Mouse (Mus musculus) intestine, embryonic 15.5 days (tissue): ENCODE data around the gene Gabbr1. TPM values are rescaled to one million over a fixed set of nuclear protein-coding genes. Genes with fewer than 3 reads are reported as not detected.

Source experiments
- ATAC-seq: fragments of 200-750 bp; cut with Nextera tagmentation; 2 replicates; pipeline ENCODE4 v1.8.0; 2017; ENCODE audit warnings: moderate TSS enrichment, moderate library complexity
- H3K27ac ChIP-seq: fragments of 300-500 bp; sonication (generic); 2 replicates; pipeline ENCODE4 v1.5.1; 2015; ENCODE audit warnings: mild to moderate bottlenecking, inconsistent platforms
- H3K27me3 ChIP-seq: fragments of 300-500 bp; sonication (generic); replicated peaks from 2 replicates; pipeline ENCODE4 v1.6.1; 2015; ENCODE audit warnings: inconsistent platforms
- H3K36me3 ChIP-seq: fragments of 300-500 bp; sonication (generic); 2 replicates; pipeline ENCODE4 v1.6.1; 2015; ENCODE audit warnings: inconsistent platforms
- H3K4me1 ChIP-seq: fragments of 300-500 bp; sonication (generic); replicated peaks from 2 replicates; pipeline ENCODE4 v1.6.1; 2015; ENCODE audit warnings: inconsistent platforms
- H3K4me2 ChIP-seq: fragments of 300-500 bp; sonication (generic); replicated peaks from 2 replicates; pipeline ENCODE4 v1.6.1; 2015; ENCODE audit warnings: mild to moderate bottlenecking, inconsistent platforms
- H3K4me3 ChIP-seq: fragments of 300-500 bp; sonication (generic); replicated peaks from 2 replicates; pipeline ENCODE4 v1.5.1; 2015; ENCODE audit warnings: inconsistent platforms
- H3K9ac ChIP-seq: fragments of 300-500 bp; sonication (generic); 2 replicates; pipeline ENCODE4 v1.6.1; 2015; ENCODE audit warnings: inconsistent platforms
- H3K9me3 ChIP-seq: fragments of 300-500 bp; sonication (generic); 2 replicates; pipeline ENCODE4 v1.6.1; 2016; ENCODE audit warnings: inconsistent platforms
- WGBS: fragments of 180-500 bp; shearing (Covaris S2); methylation state at CpG from one replicate; pipeline ENCODE4 v1.1.7; 2015; 5-methylcytosine and 5-hydroxymethylcytosine counted together
- polyA plus RNA-seq: library from polyadenylated mRNA; unstranded; fragments of >200 nt; fragmentation: Nextera tagmentation; extraction: Ambion mirVana; gene quantifications from 2 replicates; pipeline ENCODE4 v1.2.1, GENCODE M21; 2015

Gene Gabbr1
- 6.0 and 7.6 TPM in 2 replicates for polyA plus RNA-seq

DNA sequence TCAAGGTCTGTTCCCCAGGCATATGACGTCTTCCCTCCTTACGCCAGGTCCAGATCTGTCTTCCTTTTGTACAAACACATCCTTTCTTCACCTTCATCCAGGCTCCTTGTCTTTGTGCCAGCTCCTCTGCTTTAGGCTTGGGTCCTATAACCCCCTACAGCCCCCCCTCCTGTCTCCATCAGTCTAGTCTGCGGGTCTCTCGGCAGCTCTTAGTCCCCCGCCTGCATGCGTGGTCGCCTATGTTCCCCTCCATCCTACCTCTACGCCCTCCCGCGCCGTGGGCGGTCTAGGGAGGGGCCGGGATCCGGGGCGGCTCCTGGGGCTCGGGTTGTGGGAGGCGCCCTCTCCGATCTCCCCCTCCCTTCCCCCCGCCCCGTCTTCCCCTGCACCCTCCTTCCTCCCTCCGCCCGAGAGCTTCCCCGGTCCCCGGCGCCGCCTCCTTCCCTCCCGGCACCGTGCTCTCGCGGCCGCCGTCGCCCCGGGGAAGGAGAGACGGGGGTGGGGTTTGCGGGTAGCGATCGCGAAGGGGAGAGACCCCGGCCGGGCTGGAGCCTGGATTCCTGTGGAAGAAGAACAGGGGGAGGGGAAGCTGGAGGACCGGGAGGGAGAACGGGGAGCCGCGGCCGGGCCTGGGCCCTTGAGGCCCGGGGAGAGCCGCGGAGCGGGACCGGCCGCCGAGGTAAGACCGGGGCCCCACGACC, at the start of gene Gabbr1:
Gene Gabbr1, plus strand, starts transcription at position 356 of the 701 bp plus-strand sequence.
- Histone ChIP-seq H3K36me3 (no peaks in the 10 kb centered on the region), H3K4me1 (peaks cover 26% of the 10 kb centered on the region), H3K27me3 (no peaks in the 10 kb centered on the region), H3K4me3 (peak within 1 kb of the TSS; percentile 82), H3K9ac (peak within 1 kb of the TSS; percentile 90), H3K9me3 (no peaks in the 10 kb centered on the region), H3K27ac (peak within 1 kb of the TSS; percentile 77), H3K4me2 (peak within 1 kb of the TSS; percentile 93)
- ATAC-seq = peak; percentile 88
- WGBS = under 1% methylated on average over 48 of the region's 55 CpGs

DNA sequence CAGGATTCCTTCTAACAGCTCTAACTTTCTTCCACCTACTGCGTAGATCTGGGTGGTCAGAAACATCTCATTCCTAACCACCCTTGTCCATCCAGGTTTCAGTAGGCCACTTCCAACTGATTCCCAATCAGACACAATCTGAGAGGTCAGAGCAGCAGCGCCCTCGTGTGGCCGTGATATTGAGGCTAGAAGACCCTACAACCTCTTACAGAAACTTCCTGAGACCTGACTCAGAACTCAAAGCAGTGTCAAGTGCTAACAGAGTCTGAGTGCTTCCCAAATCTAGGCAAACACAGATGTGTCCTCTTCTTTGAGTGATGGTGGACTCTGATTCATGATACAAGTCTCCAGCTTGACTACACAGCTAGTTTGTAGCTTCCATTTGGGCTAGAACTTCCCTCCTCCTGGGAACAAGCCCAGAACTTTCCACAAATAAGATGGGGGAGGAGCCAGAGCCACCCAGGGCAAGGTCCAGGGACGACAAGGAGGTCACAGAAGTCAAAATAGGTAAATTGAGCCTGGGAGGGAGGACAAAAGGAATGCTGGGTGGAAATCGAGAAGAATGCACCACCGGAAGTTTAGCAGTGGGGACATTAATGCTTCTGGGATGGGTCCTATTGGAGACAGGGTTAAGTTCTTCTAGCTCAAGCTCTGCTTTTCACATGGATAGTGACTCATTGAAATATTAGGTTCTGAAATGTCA, 48.6 kb upstream of the Gabbr1 start:
- H3K27ac ChIP-seq = no peak overlapping the region
- H3K4me3 ChIP-seq = no peak overlapping the region
- H3K27me3 ChIP-seq = no peaks in the 10 kb centered on the region
- no peaks in the 10 kb centered on the region for H3K4me1 ChIP-seq
- peak; percentile 61 for ATAC-seq
- H3K9ac ChIP-seq = no peak overlapping the region
- 26% methylated on average over 7 of the region's 7 CpGs for WGBS
- no peak overlapping the region for H3K4me2 ChIP-seq
- H3K9me3 ChIP-seq = no peaks in the 10 kb centered on the region
- no peaks in the 10 kb centered on the region for H3K36me3 ChIP-seq

DNA sequence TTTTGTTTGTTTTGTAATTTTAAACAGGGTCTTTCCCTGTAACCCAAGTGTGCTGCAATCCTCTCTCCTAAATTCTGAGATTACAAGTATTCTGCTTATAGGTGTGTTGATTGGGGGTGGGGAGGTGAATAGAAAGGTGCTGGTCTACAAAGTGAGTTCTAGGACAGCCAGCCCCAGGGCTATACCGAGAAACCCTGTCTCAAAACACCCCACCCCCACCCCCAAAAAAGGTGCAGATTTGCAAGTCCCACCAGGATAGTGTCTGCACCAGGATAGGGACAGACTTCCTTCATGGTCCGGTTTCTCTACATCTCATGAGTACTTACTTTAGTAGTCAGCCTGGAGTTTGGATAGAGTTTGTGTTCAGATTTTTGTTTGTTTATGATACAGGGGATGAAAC, 47.3 kb upstream of the Gabbr1 start:
- Histone ChIP-seq H3K9ac (no peak overlapping the region), H3K4me2 (no peak overlapping the region), H3K27ac (no peak overlapping the region), H3K9me3 (no peaks in the 10 kb centered on the region), H3K36me3 (no peaks in the 10 kb centered on the region), H3K4me1 (no peaks in the 10 kb centered on the region), H3K4me3 (no peak overlapping the region), H3K27me3 (no peaks in the 10 kb centered on the region)
- ATAC-seq = no peak
- 56% methylated on average over 2 of the region's 2 CpGs for WGBS

DNA sequence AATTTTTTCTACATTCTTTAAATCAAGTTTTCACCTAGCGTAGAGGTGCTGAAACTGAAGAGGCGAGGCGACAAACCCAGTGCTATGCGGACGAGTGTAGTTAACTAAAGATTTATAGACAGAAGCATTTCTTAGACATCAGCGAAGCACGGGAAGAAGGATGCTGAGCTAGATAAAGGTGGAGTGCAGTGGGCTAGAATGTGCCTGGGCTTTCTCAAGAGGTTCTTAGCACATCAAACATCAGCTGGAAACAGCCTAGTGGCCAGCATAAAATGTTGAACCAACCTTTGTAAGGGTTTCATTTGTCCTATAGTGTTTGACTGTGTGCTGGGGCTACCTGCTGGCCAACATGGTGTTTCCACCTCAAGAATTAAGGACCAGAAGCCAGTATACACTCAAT, 44.9 kb upstream of the Gabbr1 start, which contains the start of gene Zfp57:
Gene Zfp57, plus strand, starts transcription at position 301 of the 400 bp plus-strand sequence.
- H3K36me3 ChIP-seq = no peaks in the 10 kb centered on the region
- no peaks in the 10 kb centered on the region for H3K27me3 ChIP-seq
- H3K4me2 ChIP-seq = peak within 1 kb of the TSS; percentile 88
- no peak within 1 kb of the TSS for H3K9ac ChIP-seq
- no peaks in the 10 kb centered on the region for H3K4me1 ChIP-seq
- no peaks in the 10 kb centered on the region for H3K9me3 ChIP-seq
- ATAC-seq = no peak
- H3K4me3 ChIP-seq = no peak within 1 kb of the TSS
- WGBS = 91% methylated on average over 7 of the region's 7 CpGs
- no peak within 1 kb of the TSS for H3K27ac ChIP-seq

DNA sequence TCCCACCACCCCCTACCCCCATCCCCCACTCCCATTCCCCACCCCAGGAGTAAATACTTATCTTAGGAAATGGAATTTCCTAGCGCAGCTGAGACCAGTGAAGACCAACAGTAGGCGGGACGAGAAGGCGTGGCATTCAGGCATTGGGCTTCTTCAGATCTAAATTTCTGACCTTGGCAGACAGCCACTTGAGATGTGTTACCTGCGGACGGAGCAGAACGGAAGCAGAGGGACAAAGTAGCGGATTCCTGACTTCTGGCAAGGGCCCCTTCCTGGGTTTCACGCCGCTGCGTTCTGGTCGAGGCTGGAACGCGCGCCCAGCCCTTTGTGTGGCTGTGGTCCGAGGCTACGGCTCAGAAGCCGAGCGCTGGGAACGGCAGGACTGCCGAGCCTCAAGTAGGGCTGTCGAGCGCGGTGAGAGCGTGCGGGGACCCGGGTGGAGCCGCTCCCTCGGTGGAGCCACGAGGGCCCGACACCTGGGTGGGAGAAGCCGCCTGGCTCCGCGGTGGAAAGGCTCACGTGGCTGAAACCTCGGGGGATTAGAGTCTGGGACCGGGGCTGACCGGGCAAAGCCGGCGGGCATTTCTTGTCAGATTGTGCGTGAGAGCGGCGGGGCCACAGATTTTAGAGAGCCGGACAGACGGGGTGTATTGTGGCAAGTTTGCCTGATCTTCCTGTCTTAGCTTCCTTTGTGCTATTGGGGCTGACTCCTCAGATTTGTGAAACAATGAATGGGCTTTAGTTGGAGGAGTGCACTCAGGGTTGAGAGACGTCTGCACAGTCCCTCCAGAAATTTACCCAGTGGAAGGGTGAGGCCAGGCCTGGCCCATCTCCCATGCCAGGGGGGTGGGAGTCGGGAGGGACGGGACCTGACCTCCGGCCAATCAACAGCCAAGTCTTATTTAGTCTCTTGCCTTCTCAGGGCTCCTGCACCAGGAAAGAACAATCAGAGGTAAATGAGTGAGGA, 43.1 kb upstream of the Gabbr1 start:
- Histone ChIP-seq H3K27ac (peak overlapping the region; percentile 91), H3K4me2 (peak overlapping the region; percentile 88), H3K27me3 (no peaks in the 10 kb centered on the region), H3K4me3 (peak overlapping the region; percentile 59), H3K4me1 (no peaks in the 10 kb centered on the region), H3K36me3 (no peaks in the 10 kb centered on the region), H3K9ac (peak overlapping the region; percentile 79), H3K9me3 (no peaks in the 10 kb centered on the region)
- ATAC-seq = peak; percentile 91
- under 1% methylated on average over 49 of the region's 49 CpGs for WGBS

DNA sequence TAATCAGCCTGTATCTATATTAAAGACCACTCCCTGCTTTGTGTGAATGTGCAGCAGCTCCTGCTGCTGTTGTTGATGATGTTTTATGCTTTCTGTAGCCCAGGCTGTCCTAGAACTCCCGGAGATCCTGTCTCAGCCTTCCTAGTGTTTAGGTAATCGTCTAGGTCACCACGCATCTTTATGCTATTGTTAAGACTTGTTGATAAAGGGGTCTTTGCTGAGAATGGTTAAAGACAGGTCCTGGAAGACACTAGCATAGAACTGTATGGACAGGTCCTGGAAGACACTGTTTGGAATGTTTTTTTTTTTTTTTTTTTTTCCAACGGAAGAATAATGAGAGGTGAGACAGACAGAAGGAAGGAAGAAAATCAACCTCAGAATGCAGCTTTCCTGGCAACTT, 42.4 kb upstream of the Gabbr1 start:
- H3K9ac ChIP-seq = peak overlapping the region; percentile 79
- peak overlapping the region; percentile 59 for H3K4me3 ChIP-seq
- WGBS = 20% methylated on average over 4 of the region's 4 CpGs
- H3K4me1 ChIP-seq = no peaks in the 10 kb centered on the region
- no peak for ATAC-seq
- H3K27ac ChIP-seq = no peak overlapping the region
- H3K27me3 ChIP-seq = no peaks in the 10 kb centered on the region
- H3K9me3 ChIP-seq = no peaks in the 10 kb centered on the region
- peak overlapping the region; percentile 88 for H3K4me2 ChIP-seq
- H3K36me3 ChIP-seq = no peaks in the 10 kb centered on the region

DNA sequence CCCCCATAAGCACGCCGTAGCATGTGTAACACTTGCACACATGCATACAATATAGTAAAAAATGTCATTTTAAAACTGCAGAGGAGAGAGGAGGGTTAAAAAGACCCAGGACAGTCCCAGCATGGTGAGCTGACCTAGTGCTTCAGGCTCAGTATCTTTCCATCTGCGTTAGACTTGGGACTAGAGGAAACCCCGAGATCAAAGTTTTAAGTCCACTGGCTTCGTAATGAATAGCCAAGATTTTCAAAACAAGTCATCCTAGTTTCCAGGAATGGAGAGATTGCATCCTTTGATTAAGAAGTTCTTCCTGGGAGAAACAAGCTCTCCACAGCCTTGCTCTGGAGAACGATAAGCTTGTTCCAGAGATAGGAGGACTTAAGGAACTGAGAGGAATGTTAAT, 37.6 kb upstream of the Gabbr1 start:
- ATAC-seq = no peak
- Histone ChIP-seq H3K27ac (no peak overlapping the region), H3K27me3 (no peaks in the 10 kb centered on the region), H3K4me1 (no peaks in the 10 kb centered on the region), H3K9me3 (no peaks in the 10 kb centered on the region), H3K4me2 (no peak overlapping the region), H3K4me3 (no peak overlapping the region), H3K9ac (no peak overlapping the region), H3K36me3 (peaks cover 7% of the 10 kb centered on the region; the same call in 1 of the 2 replicates)
- 89% methylated on average over 6 of the region's 6 CpGs for WGBS

DNA sequence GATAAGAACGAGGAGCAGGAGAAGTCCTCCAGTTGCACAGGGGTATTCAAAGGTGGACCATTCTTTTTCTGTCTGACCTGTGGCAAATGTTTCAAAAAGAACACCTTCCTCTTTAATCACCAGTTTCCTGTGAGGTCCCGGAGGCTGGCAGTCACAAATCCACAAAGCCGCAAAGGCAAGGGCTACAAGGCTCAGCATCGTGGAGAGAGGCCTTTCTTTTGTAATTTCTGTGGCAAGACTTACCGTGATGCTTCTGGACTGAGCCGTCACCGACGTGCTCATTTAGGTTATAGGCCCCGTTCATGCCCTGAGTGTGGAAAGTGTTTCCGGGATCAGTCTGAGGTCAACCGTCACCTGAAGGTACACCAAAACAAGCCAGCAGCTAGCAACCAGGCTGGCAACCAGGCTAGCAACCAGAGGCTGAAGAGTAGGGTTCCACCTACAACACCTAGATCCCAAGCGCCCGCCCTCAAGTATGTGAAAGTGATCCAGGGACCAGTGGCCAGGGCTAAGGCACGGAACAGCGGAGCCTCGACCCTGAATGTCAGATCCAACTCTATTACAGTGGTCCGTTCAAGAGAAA, 36.2 kb upstream of the Gabbr1 start:
- Histone ChIP-seq H3K27me3 (no peaks in the 10 kb centered on the region), H3K9ac (no peak overlapping the region), H3K27ac (no peak overlapping the region), H3K4me3 (no peak overlapping the region), H3K4me1 (no peaks in the 10 kb centered on the region), H3K36me3 (peaks cover 7% of the 10 kb centered on the region; the same call in 1 of the 2 replicates), H3K4me2 (no peak overlapping the region), H3K9me3 (no peaks in the 10 kb centered on the region)
- ATAC-seq = no peak
- 93% methylated on average over 17 of the region's 17 CpGs for WGBS

DNA sequence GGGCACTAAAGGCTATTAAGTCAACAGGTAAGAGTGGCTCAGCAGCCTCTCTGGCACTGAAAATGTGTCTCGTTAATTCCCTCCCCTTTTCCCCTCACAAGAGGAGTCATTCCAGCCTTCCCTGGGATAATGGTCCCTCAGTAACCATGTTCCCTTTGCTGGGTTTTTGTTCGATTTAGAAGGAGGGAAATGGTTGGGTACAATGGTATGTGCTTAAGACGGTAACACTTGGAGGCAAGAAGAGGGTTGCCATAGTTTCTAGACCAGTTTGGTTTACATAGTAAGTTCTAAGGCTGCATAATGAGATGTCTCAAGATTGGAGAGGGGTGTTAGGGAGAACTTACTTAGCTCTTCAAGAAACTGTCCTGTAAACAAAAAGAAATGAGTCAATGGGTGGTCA, 34.0 kb upstream of the Gabbr1 start:
- ATAC-seq = no peak

DNA sequence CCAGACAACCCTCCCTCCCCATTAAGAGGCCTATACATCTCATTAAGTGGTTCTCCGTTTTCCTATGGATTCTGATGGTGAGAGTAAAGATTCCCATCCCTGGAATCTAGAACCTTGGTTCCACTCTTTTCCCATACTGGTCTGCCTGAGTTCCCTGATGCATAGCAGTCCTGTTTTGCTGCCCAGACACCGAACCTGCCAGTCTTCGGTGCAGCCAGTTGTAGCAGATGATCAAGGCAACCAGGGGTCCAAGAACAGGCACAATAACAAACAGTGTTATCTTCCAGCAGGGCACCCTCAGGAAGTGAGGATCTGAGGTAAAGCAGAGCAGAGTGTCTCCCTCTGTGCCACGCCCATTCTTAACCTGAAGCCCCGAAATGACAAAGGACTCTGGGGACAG, 33.6 kb upstream of the Gabbr1 start:
- H3K4me1 ChIP-seq = no peaks in the 10 kb centered on the region
- H3K36me3 ChIP-seq = peaks cover 7% of the 10 kb centered on the region; the same call in 1 of the 2 replicates
- no peak overlapping the region for H3K9ac ChIP-seq
- H3K4me2 ChIP-seq = no peak overlapping the region
- H3K27me3 ChIP-seq = no peaks in the 10 kb centered on the region
- no peak for ATAC-seq
- H3K9me3 ChIP-seq = no peaks in the 10 kb centered on the region
- WGBS = 55% methylated on average over 5 of the region's 5 CpGs
- H3K27ac ChIP-seq = no peak overlapping the region
- no peak overlapping the region for H3K4me3 ChIP-seq

More for the DNA sequence above, 34.0 kb upstream of the Gabbr1 start:
- WGBS = 79% methylated on average over 3 of the region's 3 CpGs
- H3K27me3 ChIP-seq = no peaks in the 10 kb centered on the region
- no peak overlapping the region for H3K4me2 ChIP-seq
- H3K9ac ChIP-seq = no peak overlapping the region
- H3K4me3 ChIP-seq = no peak overlapping the region
- peaks cover 7% of the 10 kb centered on the region; the same call in 1 of the 2 replicates for H3K36me3 ChIP-seq
- no peaks in the 10 kb centered on the region for H3K9me3 ChIP-seq
- no peak overlapping the region for H3K27ac ChIP-seq
- H3K4me1 ChIP-seq = no peaks in the 10 kb centered on the region

DNA sequence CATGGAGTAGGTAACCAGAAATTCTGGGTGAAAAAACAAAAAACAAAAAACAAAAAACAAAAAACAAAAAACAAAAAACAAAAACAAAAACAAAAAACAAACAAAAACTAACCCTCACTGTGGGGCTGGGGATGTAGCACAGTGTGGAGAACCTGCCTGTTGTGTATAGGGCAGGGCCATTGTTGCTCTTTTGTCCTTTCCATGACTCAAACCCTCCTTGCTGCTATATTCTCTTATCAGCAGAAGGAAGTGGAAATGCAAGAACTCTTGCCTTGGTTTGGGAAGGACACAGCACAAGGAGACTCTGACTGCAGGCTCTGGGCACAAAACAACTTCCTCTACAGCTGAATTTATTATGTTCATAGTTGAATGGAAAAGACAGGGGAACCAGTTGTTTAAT, 29.4 kb upstream of the Gabbr1 start:
- ATAC-seq = peak; percentile 63; the same call in 1 of the 2 replicates
- Histone ChIP-seq H3K36me3 (no peaks in the 10 kb centered on the region), H3K4me2 (no peak overlapping the region), H3K4me1 (no peaks in the 10 kb centered on the region), H3K4me3 (no peak overlapping the region), H3K27me3 (no peaks in the 10 kb centered on the region), H3K9ac (no peak overlapping the region), H3K27ac (no peak overlapping the region), H3K9me3 (no peaks in the 10 kb centered on the region)

DNA sequence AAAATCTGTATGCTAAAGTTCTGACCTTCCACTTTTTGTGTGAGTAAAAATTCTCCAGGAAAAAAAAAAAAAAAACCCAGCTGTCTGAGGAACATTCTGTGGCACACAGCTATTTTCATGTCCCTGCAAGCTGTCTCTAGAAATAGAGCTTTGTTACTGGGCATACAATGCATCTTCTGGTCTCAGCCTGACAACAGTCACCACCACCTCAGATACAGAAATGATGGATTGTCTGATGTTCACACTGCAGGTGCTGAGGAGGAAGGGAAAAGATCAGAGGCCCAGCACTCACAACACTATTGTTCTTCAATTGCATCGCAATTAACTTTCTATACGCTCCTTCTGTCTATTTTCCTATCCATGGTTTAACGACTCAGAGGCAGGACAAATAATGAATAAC, 27.4 kb upstream of the Gabbr1 start:
- no peak for ATAC-seq
- no peaks in the 10 kb centered on the region for H3K9me3 ChIP-seq

More for the DNA sequence above, 27.4 kb upstream of the Gabbr1 start:
- no peak overlapping the region for H3K27ac ChIP-seq
- no peak overlapping the region for H3K4me3 ChIP-seq
- 76% methylated on average over 3 of the region's 3 CpGs for WGBS
- no peak overlapping the region for H3K9ac ChIP-seq
- H3K27me3 ChIP-seq = no peaks in the 10 kb centered on the region
- H3K4me1 ChIP-seq = no peaks in the 10 kb centered on the region
- H3K36me3 ChIP-seq = no peaks in the 10 kb centered on the region
- H3K4me2 ChIP-seq = no peak overlapping the region
